Mouse (Mus musculus): ENCODE data around the gene Mapkap1. TPM values are rescaled to one million over a fixed set of nuclear protein-coding genes. Genes with fewer than 3 reads are reported as not detected.

Gene Mapkap1
- 86.1 and 95.9 TPM in 2 replicates for polyA plus RNA-seq (2015; fragmentation: Nextera tagmentation; extraction: Ambion mirVana)

DNA sequence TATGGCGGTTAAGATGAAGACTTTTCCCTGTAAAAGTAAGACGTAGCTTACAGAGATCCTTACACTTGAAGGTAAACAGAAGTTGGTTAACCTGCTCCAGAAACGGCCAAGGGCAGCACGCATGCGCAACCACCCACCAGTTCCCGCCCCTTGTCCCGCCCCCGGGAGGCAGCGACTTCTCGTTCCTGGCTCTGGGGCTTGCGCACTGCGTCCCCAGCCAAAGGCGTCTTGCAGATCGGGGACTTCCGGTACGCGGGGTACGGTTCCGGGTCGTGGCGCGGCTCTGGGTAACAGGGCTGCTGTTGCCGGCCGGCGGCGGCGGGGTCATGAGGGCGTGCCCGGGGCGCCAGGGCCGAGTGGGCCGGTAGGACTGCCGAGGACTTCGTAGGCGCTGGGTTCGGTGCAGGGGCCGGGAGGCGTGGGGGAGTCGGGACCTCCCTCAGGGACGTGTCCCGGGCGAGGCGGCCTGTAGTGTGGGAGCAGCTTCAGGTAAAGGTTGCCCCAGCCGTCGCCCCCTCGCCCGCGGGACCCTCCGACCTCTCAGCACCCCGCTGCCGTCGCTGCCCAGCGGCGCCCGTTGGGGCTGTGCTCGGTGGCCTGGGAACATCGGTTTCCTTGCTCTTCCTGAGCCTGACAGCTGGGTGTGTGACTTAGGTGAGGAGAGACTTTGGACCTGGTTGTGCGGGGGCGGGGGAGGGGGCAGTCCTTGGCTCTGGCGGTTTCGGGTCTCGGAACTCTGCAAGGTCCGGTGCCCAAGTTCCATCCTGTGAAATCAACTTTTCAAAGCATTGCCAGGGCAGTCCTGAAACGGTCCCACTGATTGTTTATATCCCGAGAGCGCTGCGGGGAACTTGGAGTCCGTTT lies at the start of gene Mapkap1:
Gene Mapkap1 (plus strand): TSS at position 171 of the 864 bp plus-strand sequence.
- Histone ChIP-seq H3K36me3 (no peaks in the 10 kb centered on the region), H3K27me3 (no peaks in the 10 kb centered on the region), H3K9me3 (no peaks in the 10 kb centered on the region), H3K9ac (peak within 1 kb of the TSS; percentile 77), H3K4me2 (peak within 1 kb of the TSS; percentile 74), H3K4me1 (peaks cover 10% of the 10 kb centered on the region), H3K4me3 (peak within 1 kb of the TSS; percentile 71), H3K27ac (peak within 1 kb of the TSS; percentile 28; the same call in 1 of the 2 replicates)
- under 1% methylated on average over 68 of the region's 68 CpGs for WGBS
- peak; percentile 95 for ATAC-seq (ENCODE audit: insufficient number of reproducible peaks, low FRiP score, low TSS enrichment, low read depth)

DNA sequence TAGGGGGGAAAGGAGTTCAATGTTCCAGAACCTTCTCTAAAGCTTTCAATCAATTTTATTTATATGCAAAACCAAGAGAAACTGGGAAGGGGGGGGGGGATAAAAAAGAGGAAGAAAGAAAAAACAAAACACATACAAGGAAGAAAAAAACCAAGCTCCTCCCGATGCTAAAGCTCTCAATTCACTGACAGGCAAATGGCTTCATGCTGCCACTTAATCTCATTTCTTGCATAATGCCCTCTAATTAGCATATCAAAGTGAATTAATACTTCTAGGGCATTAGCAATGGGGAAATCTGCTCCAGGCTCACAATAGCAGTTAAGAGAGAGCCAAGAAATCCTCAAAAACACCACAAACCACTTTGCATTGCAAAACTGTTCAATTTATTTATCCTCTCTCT lies 42.9 kb upstream of the Mapkap1 start:
- H3K36me3 ChIP-seq, result no peaks in the 10 kb centered on the region
- no peak overlapping the region for H3K4me3 ChIP-seq
- no peak overlapping the region for H3K27ac ChIP-seq
- no peak overlapping the region for H3K9ac ChIP-seq
- no peaks in the 10 kb centered on the region for H3K9me3 ChIP-seq
- no peak for ATAC-seq (ENCODE audit: insufficient number of reproducible peaks, low FRiP score, low TSS enrichment, low read depth)
- H3K27me3 ChIP-seq, result no peaks in the 10 kb centered on the region
- peaks cover 8% of the 10 kb centered on the region for H3K4me1 ChIP-seq
- no peak overlapping the region for H3K4me2 ChIP-seq
- 22% methylated on average over 1 of the region's 1 CpGs for WGBS

DNA sequence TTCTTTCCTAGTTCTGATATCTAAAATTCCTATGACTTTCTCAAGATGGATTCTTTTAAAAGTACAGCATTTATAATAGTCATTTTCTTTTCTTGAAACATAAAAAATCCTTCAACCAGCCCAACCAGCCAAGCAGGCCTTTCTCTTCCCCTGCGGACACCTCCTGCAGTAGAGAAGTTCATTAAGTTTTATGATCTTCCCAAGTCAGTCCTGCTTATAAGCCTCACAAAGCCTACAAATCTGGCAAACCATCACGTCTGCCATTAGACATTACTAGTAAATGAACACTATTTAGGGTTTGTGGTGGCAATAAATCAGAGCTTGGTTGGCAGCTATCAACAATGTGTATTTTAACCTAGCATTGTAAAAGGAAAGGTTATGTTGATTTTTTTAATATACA lies 39.5 kb upstream of the Mapkap1 start:
- Histone ChIP-seq H3K36me3 (no peaks in the 10 kb centered on the region), H3K9ac (no peak overlapping the region), H3K27me3 (no peaks in the 10 kb centered on the region), H3K4me3 (no peak overlapping the region), H3K4me2 (no peak overlapping the region), H3K9me3 (no peaks in the 10 kb centered on the region), H3K27ac (no peak overlapping the region), H3K4me1 (peaks cover 8% of the 10 kb centered on the region; the same call in 1 of the 2 replicates)
- ATAC-seq (ENCODE audit: insufficient number of reproducible peaks, low FRiP score, low TSS enrichment, low read depth), result no peak
- WGBS, result 44% methylated on average over 2 of the region's 2 CpGs

DNA sequence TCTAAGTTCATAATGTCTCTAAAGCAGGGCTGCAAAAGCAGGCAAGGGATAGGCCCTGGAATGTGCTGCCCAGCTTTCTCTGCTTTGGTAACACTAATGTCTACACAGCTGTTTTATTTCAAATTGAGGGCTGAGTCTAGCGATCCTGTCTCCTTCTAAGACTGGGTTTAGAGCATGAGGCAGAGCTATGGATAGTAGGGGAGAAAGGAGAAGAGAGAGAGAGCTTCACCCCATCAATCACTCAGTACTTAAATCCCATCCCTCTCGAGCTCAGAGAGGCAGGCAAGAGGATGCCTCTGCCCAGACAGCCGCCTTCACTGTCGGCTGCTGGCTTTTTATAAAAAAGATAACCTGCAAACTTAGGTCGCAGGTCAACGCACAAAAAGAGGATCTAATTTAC lies 38.2 kb upstream of the Mapkap1 start:
- Histone ChIP-seq H3K9me3 (no peaks in the 10 kb centered on the region), H3K4me2 (no peak overlapping the region), H3K4me3 (no peak overlapping the region), H3K36me3 (no peaks in the 10 kb centered on the region), H3K4me1 (peaks cover 13% of the 10 kb centered on the region), H3K27ac (no peak overlapping the region), H3K27me3 (no peaks in the 10 kb centered on the region), H3K9ac (no peak overlapping the region)
- ATAC-seq (ENCODE audit: insufficient number of reproducible peaks, low FRiP score, low TSS enrichment, low read depth), result no peak
- 56% methylated on average over 6 of the region's 6 CpGs for WGBS

DNA sequence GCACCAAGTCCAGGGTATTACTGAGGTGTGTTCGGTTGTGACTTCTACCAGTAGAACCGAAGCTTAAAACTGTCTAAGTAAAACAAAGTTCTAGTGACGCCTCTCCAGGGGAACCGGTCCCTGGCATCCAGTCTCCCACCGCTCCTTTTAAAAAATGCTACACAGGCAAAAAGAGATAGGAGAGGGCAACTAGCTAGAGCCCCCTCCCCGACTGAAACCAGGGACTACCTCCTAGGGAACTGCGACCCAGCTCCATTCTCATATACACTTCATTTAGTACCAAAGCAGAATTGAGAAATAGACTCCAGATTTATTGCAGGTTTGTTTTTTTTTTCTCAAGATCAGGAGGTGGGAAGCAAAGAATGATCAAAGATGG lies 36.2 kb upstream of the Mapkap1 start:
- no peak for ATAC-seq (ENCODE audit: insufficient number of reproducible peaks, low FRiP score, low TSS enrichment, low read depth)
- Histone ChIP-seq H3K27me3 (no peaks in the 10 kb centered on the region), H3K9ac (peak overlapping the region; percentile 88; the same call in 1 of the 2 replicates), H3K9me3 (no peaks in the 10 kb centered on the region), H3K27ac (no peak overlapping the region), H3K4me2 (peak overlapping the region; percentile 88), H3K4me1 (peaks cover 15% of the 10 kb centered on the region), H3K4me3 (peak overlapping the region; percentile 84), H3K36me3 (no peaks in the 10 kb centered on the region)
- WGBS, result 18% methylated on average over 7 of the region's 7 CpGs

DNA sequence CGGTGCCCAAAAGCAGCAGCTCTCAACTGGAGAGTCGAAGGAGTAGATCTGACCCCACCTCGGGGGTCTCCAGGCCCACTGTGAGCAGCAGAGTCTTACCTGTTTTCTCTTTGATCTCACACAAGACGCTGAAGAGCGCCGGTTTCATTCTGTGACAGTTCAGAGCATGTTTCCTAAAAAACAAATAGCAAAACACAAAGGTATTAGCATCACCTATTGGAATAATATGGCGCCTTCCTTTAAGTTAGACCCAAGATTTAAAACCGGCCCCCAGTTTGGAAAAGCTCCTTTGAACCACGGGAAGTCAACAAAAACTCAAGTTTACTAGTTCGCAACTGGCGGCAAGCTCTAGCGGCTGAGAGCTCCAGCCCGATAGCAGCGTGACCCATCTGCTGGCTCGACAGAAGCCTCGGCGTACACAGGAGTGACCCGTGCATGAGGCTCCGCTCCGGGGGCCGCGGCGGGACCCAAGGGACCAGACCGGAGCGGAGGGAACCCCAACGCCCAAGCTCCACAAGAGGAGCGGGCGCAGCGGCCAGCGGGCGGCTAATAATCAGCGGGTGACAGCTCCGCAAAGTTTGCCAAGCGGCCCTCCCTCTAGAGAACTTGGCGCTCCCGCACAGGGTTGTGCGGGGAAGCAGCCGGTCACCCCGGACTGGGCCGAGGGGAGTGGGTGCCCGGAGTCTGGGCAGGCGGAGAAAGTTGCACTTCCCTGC lies 35.7 kb upstream of the Mapkap1 start:
- Histone ChIP-seq H3K9ac (peak overlapping the region; percentile 88), H3K27ac (peak overlapping the region; percentile 95), H3K4me2 (peak overlapping the region; percentile 88), H3K9me3 (no peaks in the 10 kb centered on the region), H3K27me3 (no peaks in the 10 kb centered on the region), H3K4me1 (peaks cover 15% of the 10 kb centered on the region), H3K36me3 (no peaks in the 10 kb centered on the region), H3K4me3 (peak overlapping the region; percentile 84)
- WGBS, result 1% methylated on average over 42 of the region's 42 CpGs
- ATAC-seq (ENCODE audit: insufficient number of reproducible peaks, low FRiP score, low TSS enrichment, low read depth), result no peak

DNA sequence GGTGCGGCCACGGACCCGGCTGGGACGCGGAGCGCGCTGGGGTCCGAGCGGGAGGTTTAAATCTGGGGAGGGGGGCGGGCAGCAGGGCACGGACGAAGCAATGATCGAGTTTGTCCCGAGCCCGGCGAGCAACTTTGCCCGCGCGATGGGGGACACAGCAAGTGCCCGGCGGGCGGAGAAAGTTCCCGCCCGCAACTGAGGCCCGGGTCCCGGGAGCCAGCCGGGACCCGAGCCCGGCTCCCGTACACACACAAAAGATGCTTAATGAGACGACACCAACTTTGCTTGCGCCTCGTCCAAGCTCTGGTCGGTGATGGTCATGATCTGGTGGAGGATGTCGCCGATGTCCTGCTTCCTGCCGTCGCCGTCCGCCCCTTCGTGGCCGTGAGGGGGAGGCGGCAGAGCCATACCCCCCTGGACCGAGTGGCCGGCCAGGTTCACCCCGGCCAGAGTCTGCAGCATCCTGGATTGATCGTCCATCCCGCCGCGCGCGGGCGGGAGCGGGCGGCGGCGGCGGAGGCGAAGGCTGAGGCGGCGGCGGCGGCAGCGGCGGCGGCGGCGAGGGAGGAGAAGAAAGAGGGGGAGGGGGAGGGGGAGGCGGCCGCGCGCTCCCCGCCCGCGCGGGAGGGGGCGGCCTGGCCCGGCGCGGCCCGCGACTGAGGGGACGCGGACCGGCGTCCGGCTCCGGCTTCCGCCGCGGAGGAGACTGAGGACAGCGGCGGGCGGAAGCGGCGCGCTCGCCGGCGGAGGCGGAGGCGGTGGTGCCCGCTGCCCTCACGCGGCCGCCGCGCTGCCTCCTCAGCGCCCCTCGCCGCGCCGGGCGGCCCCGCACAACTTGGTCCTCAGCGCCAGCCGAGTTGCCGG lies 34.9 kb upstream of the Mapkap1 start:
- peak overlapping the region; percentile 84 for H3K4me3 ChIP-seq
- ATAC-seq (ENCODE audit: insufficient number of reproducible peaks, low FRiP score, low TSS enrichment, low read depth), result 0 out of 2 replicates have a peak, but pooled peaks have one; percentile 15
- peaks cover 15% of the 10 kb centered on the region for H3K4me1 ChIP-seq
- H3K36me3 ChIP-seq, result no peaks in the 10 kb centered on the region
- no peaks in the 10 kb centered on the region for H3K9me3 ChIP-seq
- no peaks in the 10 kb centered on the region for H3K27me3 ChIP-seq
- H3K27ac ChIP-seq, result peak overlapping the region; percentile 95
- 1% methylated on average over 55 of the region's 118 CpGs for WGBS
- peak overlapping the region; percentile 88 for H3K4me2 ChIP-seq
- H3K9ac ChIP-seq, result peak overlapping the region; percentile 88

DNA sequence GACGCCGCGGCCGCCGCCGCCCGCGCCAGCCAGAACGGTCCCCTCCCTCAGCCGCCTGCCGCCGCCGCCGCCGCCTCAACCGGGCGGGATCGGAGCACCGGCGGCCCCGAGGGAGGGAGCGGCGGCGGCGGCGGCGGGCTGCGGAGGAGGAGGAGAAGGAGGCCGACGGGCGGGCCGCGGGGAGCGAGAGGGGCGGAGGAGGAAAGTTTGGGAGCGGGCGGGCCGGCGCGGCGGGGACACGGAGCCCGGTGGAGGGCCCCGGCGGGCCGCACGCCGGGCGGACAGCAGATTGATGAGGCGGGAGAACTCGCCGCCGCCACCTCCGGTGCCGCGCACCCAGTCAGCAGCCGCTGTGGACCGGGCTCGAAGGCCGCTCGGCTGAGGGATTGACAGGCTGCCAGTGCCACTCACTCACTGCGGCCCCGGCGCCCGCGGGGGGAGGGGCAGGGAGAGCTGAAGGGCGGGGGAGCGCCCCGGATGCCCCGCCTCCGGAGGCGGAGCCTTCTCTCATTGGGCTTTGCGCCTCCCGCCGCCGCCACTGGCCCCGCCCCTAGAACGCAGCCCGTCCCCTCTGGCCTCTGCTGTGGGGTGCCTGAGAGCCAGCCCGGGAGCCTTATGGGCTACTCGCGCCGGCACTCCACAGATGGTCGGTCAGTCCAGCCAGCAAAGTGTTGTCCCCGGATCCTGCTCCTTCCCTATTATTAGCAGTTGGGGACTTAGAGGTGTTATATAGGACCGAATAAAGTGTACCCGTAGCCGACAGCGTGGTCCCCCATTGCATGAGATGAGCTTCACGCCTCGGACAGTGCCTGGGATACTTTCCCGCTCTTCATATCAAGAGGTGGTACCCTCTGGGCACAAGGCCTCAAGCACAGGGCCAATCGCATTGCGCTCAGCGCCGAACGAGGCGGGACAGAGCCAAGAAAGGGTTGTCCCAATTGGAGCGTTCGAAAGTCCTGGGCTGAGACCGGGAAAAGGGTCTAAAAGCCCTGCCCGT lies 34.0 kb upstream of the Mapkap1 start, which contains the start of gene Pbx3:
Gene Pbx3 (minus strand): TSS at position 838 of the 997 bp plus-strand sequence.
- no peaks in the 10 kb centered on the region for H3K9me3 ChIP-seq
- no peaks in the 10 kb centered on the region for H3K36me3 ChIP-seq
- H3K27ac ChIP-seq, result peak within 1 kb of the TSS; percentile 95
- peak within 1 kb of the TSS; percentile 88 for H3K9ac ChIP-seq
- ATAC-seq (ENCODE audit: insufficient number of reproducible peaks, low FRiP score, low TSS enrichment, low read depth), result peak; percentile 91
- WGBS, result under 1% methylated on average over 69 of the region's 102 CpGs
- peaks cover 15% of the 10 kb centered on the region for H3K4me1 ChIP-seq
- peak within 1 kb of the TSS; percentile 88 for H3K4me2 ChIP-seq
- H3K27me3 ChIP-seq, result no peaks in the 10 kb centered on the region
- peak within 1 kb of the TSS; percentile 84 for H3K4me3 ChIP-seq

DNA sequence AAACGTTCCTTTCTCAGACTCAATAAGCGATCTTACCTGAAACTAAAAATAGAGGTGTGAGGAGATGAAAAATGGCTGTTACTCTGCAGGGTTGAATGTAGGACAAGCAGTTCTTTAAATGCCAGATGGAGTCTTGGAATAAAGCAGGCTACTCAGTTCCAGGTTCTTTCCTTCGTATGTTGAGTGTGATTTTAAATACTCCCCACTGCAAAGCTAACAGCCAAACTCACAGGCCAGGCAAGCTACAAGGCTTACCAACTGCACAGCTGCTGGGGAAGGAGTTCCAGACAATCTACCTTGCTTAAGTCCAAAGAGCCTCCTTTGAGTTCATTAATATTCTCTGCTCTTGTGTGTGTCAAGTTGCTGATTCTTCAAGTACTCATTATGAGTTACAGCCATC lies 32.7 kb upstream of the Mapkap1 start:
- Histone ChIP-seq H3K36me3 (no peaks in the 10 kb centered on the region), H3K9me3 (no peaks in the 10 kb centered on the region), H3K27ac (no peak overlapping the region), H3K9ac (no peak overlapping the region), H3K4me3 (peak overlapping the region; percentile 84; the same call in 1 of the 2 replicates), H3K4me2 (peak overlapping the region; percentile 88; the same call in 1 of the 2 replicates), H3K27me3 (no peaks in the 10 kb centered on the region), H3K4me1 (peaks cover 12% of the 10 kb centered on the region)
- 25% methylated on average over 3 of the region's 3 CpGs for WGBS
- ATAC-seq (ENCODE audit: insufficient number of reproducible peaks, low FRiP score, low TSS enrichment, low read depth), result no peak

DNA sequence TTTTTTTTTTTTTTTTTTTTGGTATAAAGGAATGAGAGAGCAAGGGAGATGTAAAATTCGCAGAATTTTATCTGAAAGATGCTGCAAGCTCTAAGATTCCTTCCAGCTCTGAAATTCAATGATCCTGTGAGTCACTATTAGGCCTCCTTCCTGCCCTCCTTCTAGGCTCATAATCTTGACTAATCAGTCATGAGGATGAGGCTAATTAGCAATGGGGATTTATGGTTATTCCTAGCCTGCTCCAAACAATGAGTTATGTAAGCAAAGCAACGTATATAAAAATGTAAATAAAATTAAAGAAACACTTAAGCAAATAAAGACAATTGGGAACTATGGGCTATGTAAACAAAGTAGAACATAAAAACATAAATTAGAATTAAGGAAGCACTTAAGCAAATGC lies 32.2 kb upstream of the Mapkap1 start:
- Histone ChIP-seq H3K27me3 (no peaks in the 10 kb centered on the region), H3K36me3 (no peaks in the 10 kb centered on the region), H3K4me1 (peaks cover 12% of the 10 kb centered on the region), H3K9me3 (no peaks in the 10 kb centered on the region), H3K4me3 (no peak overlapping the region), H3K27ac (no peak overlapping the region), H3K9ac (no peak overlapping the region), H3K4me2 (no peak overlapping the region)
- no peak for ATAC-seq (ENCODE audit: insufficient number of reproducible peaks, low FRiP score, low TSS enrichment, low read depth)
- 63% methylated on average over 2 of the region's 2 CpGs for WGBS
